Mouse (Mus musculus): Measurements from ENCODE around the gene Cplx3. TPM values are rescaled to one million over a fixed set of nuclear protein-coding genes. Genes with fewer than 3 reads are reported as not detected.

The Cplx3 gene
- polyA plus RNA-seq, 1 experiment from 2014 or later = 3.7 TPM

- no peak overlapping the region for H3K4me3 ChIP-seq
- no peak overlapping the region for H3K4me2 ChIP-seq (replicated peaks)
- ATAC-seq (ENCODE audit: low FRiP score, low read depth) = no peak
- no peaks in the 10 kb centered on the region for H3K9me3 ChIP-seq
- H3K27me3 ChIP-seq = 0 out of 2 replicates have a peak, but pooled peaks cover 7% of the 10 kb centered on the region
- H3K9ac ChIP-seq (replicated peaks) = no peak overlapping the region; the same call in 1 of the 2 replicates
- WGBS = 93% methylated on average over 8 of the region's 8 CpGs
- H3K4me1 ChIP-seq = peaks cover 37% of the 10 kb centered on the region
- H3K27ac ChIP-seq (replicated peaks) = peak overlapping the region; percentile 73
- peaks cover 13% of the 10 kb centered on the region for H3K36me3 ChIP-seq
Measured at GRCm38 (mm10) chr9:57597265-57597664, 8.8 kb downstream of the Cplx3 start.

GRCm38 (mm10) chr9:57594174-57594509 is 11.9 kb downstream of the Cplx3 start:
- Histone ChIP-seq H3K4me2 (replicated peaks) (no peak overlapping the region), H3K27ac (replicated peaks) (no peak overlapping the region), H3K4me1 (peaks cover 25% of the 10 kb centered on the region), H3K27me3 (0 out of 2 replicates have a peak, but pooled peaks cover 4% of the 10 kb centered on the region), H3K4me3 (no peak overlapping the region), H3K9ac (replicated peaks) (no peak overlapping the region), H3K9me3 (no peaks in the 10 kb centered on the region), H3K36me3 (peaks cover 17% of the 10 kb centered on the region)
- ATAC-seq (ENCODE audit: low FRiP score, low read depth) = no peak
- 79% methylated on average over 9 of the region's 9 CpGs for WGBS

- Histone ChIP-seq H3K4me1 (peaks cover 25% of the 10 kb centered on the region), H3K27me3 (0 out of 2 replicates have a peak, but pooled peaks cover 4% of the 10 kb centered on the region), H3K4me3 (no peak overlapping the region), H3K27ac (replicated peaks) (no peak overlapping the region), H3K9me3 (no peaks in the 10 kb centered on the region), H3K36me3 (peaks cover 17% of the 10 kb centered on the region), H3K9ac (replicated peaks) (no peak overlapping the region), H3K4me2 (replicated peaks) (no peak overlapping the region)
- WGBS = 54% methylated on average over 12 of the region's 12 CpGs
- ATAC-seq (ENCODE audit: low FRiP score, low read depth) = no peak
Measured at GRCm38 (mm10) chr9:57593454-57594173, 12.5 kb downstream of the Cplx3 start.

GRCm38 (mm10) chr9:57590726-57591125 is 15.4 kb downstream of the Cplx3 start:
- Histone ChIP-seq H3K9ac (replicated peaks) (no peak overlapping the region), H3K27ac (replicated peaks) (no peak overlapping the region), H3K36me3 (peaks cover 25% of the 10 kb centered on the region), H3K9me3 (no peaks in the 10 kb centered on the region), H3K4me3 (no peak overlapping the region), H3K4me2 (replicated peaks) (peak overlapping the region; percentile 94; the same call in 1 of the 2 replicates), H3K4me1 (peaks cover 13% of the 10 kb centered on the region), H3K27me3 (0 out of 2 replicates have a peak, but pooled peaks cover 4% of the 10 kb centered on the region)
- WGBS = 30% methylated on average over 5 of the region's 5 CpGs
- no peak for ATAC-seq (ENCODE audit: low FRiP score, low read depth)

DNA sequence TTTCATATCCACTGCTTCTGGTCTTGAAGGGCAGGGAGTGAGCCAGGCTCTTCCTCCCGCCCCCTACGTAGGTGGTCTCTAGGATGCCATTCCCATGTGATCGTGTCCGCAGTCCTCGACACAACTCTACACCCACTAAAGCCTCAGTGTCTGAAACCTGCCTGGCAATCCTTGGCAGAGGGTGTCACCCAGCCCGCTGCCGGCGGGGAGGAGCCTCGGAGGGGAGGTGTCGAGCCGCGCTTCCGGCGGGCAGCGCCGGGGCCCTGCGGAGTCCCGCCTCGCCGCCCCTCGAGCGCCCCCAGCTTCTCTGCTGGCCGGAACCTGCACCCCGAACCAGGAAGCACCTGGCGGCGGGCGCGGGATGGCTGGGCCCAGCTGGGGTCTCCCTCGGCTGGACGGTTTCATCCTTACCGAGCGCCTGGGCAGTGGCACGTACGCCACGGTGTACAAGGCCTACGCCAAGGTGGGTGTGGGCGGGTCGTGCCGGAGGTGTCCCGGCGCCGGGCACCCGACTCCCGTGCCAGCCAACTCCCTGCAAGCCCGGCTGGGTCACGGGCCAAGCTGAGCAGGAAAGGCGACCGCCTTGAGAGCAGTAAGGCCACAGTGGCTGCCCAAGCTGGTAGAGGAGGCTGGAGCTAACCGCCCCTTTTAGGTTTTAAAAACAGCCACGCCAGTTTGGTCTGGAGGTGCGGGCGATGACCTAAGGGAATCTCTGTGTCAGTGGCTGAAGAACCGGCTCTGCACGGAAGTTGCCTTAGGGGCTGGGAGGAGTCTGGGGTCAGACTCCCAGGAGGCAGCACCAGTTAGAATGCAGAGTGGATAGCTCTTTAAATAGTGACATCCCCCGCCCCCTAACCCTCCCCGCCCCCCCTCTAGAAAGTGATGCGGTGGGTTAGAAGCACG is 16.6 kb downstream of the Cplx3 start, which contains the start of gene Ulk3:
Gene Ulk3 (plus strand): TSS at position 229 of the 903 bp plus-strand sequence.
- Histone ChIP-seq H3K27me3 (no peaks in the 10 kb centered on the region), H3K9ac (replicated peaks) (peak within 1 kb of the TSS; percentile 86), H3K4me2 (replicated peaks) (peak within 1 kb of the TSS; percentile 94), H3K27ac (replicated peaks) (peak within 1 kb of the TSS; percentile 70), H3K9me3 (no peaks in the 10 kb centered on the region), H3K4me1 (peaks cover 13% of the 10 kb centered on the region), H3K36me3 (peaks cover 23% of the 10 kb centered on the region), H3K4me3 (peak within 1 kb of the TSS; percentile 80)
- 1% methylated on average over 58 of the region's 58 CpGs for WGBS
- peak; percentile 82 for ATAC-seq (ENCODE audit: low FRiP score, low read depth)

DNA sequence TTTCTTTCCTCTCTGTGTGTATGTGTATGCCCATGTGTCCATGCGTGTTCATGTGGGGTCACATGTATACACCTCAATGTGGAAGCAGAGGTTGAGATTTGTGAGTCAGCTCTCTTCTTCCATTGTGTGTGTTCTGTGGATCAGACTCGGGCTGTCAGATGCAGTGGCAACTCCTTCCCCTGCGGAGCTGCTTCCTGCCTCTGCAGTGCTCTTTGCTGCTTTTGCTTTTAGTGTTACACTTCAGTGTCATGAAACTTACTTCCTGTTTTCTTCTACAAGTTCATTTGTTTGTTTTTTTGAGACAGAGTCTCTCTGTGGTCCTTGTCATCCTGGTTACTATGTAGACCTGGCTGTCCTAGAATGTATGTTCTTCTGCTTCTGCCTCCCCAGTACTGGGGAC is 21.1 kb downstream of the Cplx3 start:
- Histone ChIP-seq H3K4me3 (no peak overlapping the region), H3K4me2 (replicated peaks) (no peak overlapping the region), H3K27me3 (no peaks in the 10 kb centered on the region), H3K27ac (replicated peaks) (no peak overlapping the region), H3K9me3 (no peaks in the 10 kb centered on the region), H3K9ac (replicated peaks) (no peak overlapping the region), H3K4me1 (peaks cover 8% of the 10 kb centered on the region), H3K36me3 (peaks cover 60% of the 10 kb centered on the region)
- 85% methylated on average over 3 of the region's 3 CpGs for WGBS
- ATAC-seq (ENCODE audit: low FRiP score, low read depth) = no peak

GRCm38 (mm10) chr9:57577144-57577849 is 28.8 kb downstream of the Cplx3 start:
- Histone ChIP-seq H3K4me2 (replicated peaks) (no peak overlapping the region), H3K9ac (replicated peaks) (no peak overlapping the region), H3K9me3 (no peaks in the 10 kb centered on the region), H3K27ac (replicated peaks) (no peak overlapping the region), H3K4me1 (no peaks in the 10 kb centered on the region), H3K4me3 (no peak overlapping the region), H3K36me3 (peaks cover 69% of the 10 kb centered on the region), H3K27me3 (no peaks in the 10 kb centered on the region)
- WGBS = 84% methylated on average over 6 of the region's 6 CpGs
- no peak for ATAC-seq (ENCODE audit: low FRiP score, low read depth)

GRCm38 (mm10) chr9:57575577-57575976 is 30.5 kb downstream of the Cplx3 start:
- H3K36me3 ChIP-seq = peaks cover 67% of the 10 kb centered on the region
- 89% methylated on average over 3 of the region's 3 CpGs for WGBS
- H3K9me3 ChIP-seq = no peaks in the 10 kb centered on the region
- no peak overlapping the region for H3K9ac ChIP-seq (replicated peaks)
- no peaks in the 10 kb centered on the region for H3K4me1 ChIP-seq
- H3K4me2 ChIP-seq (replicated peaks) = no peak overlapping the region
- H3K27me3 ChIP-seq = no peaks in the 10 kb centered on the region
- H3K4me3 ChIP-seq = no peak overlapping the region
- no peak for ATAC-seq (ENCODE audit: low FRiP score, low read depth)
- H3K27ac ChIP-seq (replicated peaks) = no peak overlapping the region

DNA sequence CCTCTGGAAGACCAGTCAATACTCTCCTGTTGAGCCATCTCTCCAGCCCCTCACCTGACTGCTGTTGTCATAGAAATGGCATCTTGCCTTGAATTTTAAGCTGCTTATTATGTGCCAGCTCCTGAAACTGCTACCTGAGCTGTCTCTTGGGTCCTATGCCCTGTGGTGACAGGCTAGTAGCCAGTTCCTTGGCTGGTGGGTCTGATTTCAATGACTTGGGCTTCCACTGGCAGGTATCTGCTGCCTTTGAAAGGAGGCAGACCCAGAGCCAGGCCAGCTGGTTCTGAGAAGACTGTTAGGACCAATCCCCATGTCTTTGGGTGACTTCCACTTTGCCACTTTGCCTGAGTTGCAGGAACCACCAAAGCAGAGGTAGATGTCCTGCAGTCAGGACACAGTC is 31.7 kb downstream of the Cplx3 start:
- Histone ChIP-seq H3K9me3 (no peaks in the 10 kb centered on the region), H3K4me3 (no peak overlapping the region), H3K4me1 (no peaks in the 10 kb centered on the region), H3K4me2 (replicated peaks) (no peak overlapping the region), H3K36me3 (peaks cover 63% of the 10 kb centered on the region), H3K27me3 (no peaks in the 10 kb centered on the region), H3K9ac (replicated peaks) (no peak overlapping the region), H3K27ac (replicated peaks) (no peak overlapping the region)
- ATAC-seq (ENCODE audit: low FRiP score, low read depth) = no peak

DNA sequence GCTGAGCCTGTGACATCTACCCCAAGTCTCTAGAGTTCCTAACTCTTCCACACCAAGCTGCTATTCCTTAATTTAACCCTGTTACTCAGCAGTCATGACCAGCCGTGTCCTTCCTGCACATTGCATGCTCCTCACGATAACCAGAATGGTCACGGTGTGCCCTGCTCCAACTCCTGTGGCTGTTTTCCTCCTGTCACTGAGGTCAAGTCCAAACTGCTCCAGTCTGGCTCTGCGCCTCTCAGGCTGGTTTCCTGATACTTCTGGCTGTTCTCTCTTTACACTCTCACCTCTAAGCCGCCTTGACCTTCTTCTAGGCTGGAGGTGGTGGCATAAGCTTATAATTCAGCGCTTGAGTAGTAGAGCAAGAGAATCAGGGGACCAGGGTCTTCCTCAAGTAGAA is 37.6 kb downstream of the Cplx3 start:
- H3K4me1 ChIP-seq = no peaks in the 10 kb centered on the region
- no peaks in the 10 kb centered on the region for H3K27me3 ChIP-seq
- no peak overlapping the region for H3K4me3 ChIP-seq
- no peak overlapping the region for H3K4me2 ChIP-seq (replicated peaks)
- H3K27ac ChIP-seq (replicated peaks) = no peak overlapping the region
- no peak for ATAC-seq (ENCODE audit: low FRiP score, low read depth)
- no peaks in the 10 kb centered on the region for H3K9me3 ChIP-seq
- no peak overlapping the region for H3K9ac ChIP-seq (replicated peaks)
- 95% methylated on average over 6 of the region's 6 CpGs for WGBS
- peaks cover 45% of the 10 kb centered on the region for H3K36me3 ChIP-seq

DNA sequence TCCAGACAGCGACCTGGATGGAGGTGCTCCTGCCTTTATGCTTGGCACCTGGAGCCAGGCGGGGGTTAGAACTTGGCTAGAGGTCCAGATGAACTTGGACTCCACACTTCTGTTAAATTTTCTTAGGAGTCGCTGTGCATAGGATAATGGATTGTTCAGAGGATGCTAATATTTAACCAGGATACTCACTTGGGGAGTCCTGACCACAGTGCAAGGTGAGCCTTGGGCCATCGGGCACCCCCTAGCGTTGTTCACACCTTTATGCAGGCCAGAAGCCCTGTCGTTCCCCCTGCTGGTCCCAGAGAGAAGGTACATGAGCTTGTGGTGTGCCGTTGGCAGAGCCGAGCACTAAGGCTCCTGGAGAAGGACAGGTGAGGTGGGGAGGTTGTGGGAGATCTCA is 39.2 kb downstream of the Cplx3 start:
- H3K9ac ChIP-seq (replicated peaks) = no peak overlapping the region
- H3K27ac ChIP-seq (replicated peaks) = no peak overlapping the region
- H3K4me3 ChIP-seq = no peak overlapping the region
- H3K4me2 ChIP-seq (replicated peaks) = no peak overlapping the region
- H3K9me3 ChIP-seq = no peaks in the 10 kb centered on the region
- ATAC-seq (ENCODE audit: low FRiP score, low read depth) = no peak
- 62% methylated on average over 8 of the region's 8 CpGs for WGBS
- H3K27me3 ChIP-seq = no peaks in the 10 kb centered on the region
- H3K4me1 ChIP-seq = peaks cover 12% of the 10 kb centered on the region
- H3K36me3 ChIP-seq = peaks cover 38% of the 10 kb centered on the region
